Mouse (Mus musculus) ES-E14 (cell line): ENCODE data around the gene Itga11.

Experiments used
- HCFC1 ChIP-seq: IDR thresholded peaks from 2 replicates; pipeline ENCODE4 v1.6.1; 2012; ENCODE audit warnings: low read length, inconsistent platforms, borderline replicate concordance; ENCODE audit not compliant: insufficient read depth
- ZNF384 ChIP-seq: IDR thresholded peaks from 2 replicates; pipeline ENCODE4 v1.6.1; 2012; ENCODE audit warnings: low read depth, low read length, inconsistent platforms

DNA sequence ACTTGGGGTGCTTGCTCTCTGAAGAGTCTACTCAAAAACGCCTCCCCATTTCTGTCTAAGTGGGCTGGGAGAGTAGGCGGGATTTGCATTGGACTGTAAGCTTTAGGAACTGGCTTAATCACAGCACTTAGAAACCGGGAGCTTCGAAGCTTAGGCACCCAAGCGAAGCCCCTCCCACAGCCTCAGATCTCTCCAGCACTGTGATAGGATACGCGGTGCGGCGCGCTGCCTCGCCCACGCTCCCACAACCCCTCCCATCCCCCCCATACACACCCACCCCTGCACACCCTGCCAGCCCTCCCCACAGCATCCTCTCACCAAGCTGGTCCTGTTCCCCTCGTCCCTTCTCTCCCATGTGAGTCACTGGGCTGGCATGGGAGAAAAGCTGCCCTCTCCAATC, 85.9 kb downstream of the Itga11 start:
- TF ChIP-seq HCFC1 (no peak), ZNF384 (no peak)
